Mouse (Mus musculus) intestine, embryonic 15.5 days (tissue): ENCODE results near the gene Abcb10. TPM values are rescaled to one million over a fixed set of nuclear protein-coding genes. Genes with fewer than 3 reads are reported as not detected.

ENCODE experiments used
- ATAC-seq: fragments of 200-750 bp; cut with Nextera tagmentation; 2 replicates; pipeline ENCODE4 v1.8.0; 2017; ENCODE audit warnings: moderate TSS enrichment, moderate library complexity
- H3K27ac ChIP-seq: fragments of 300-500 bp; sonication (generic); 2 replicates; pipeline ENCODE4 v1.5.1; 2015; ENCODE audit warnings: mild to moderate bottlenecking, inconsistent platforms
- H3K27me3 ChIP-seq: fragments of 300-500 bp; sonication (generic); replicated peaks from 2 replicates; pipeline ENCODE4 v1.6.1; 2015; ENCODE audit warnings: inconsistent platforms
- H3K36me3 ChIP-seq: fragments of 300-500 bp; sonication (generic); 2 replicates; pipeline ENCODE4 v1.6.1; 2015; ENCODE audit warnings: inconsistent platforms
- H3K4me1 ChIP-seq: fragments of 300-500 bp; sonication (generic); replicated peaks from 2 replicates; pipeline ENCODE4 v1.6.1; 2015; ENCODE audit warnings: inconsistent platforms
- H3K4me2 ChIP-seq: fragments of 300-500 bp; sonication (generic); replicated peaks from 2 replicates; pipeline ENCODE4 v1.6.1; 2015; ENCODE audit warnings: mild to moderate bottlenecking, inconsistent platforms
- H3K4me3 ChIP-seq: fragments of 300-500 bp; sonication (generic); replicated peaks from 2 replicates; pipeline ENCODE4 v1.5.1; 2015; ENCODE audit warnings: inconsistent platforms
- H3K9ac ChIP-seq: fragments of 300-500 bp; sonication (generic); 2 replicates; pipeline ENCODE4 v1.6.1; 2015; ENCODE audit warnings: inconsistent platforms
- H3K9me3 ChIP-seq: fragments of 300-500 bp; sonication (generic); 2 replicates; pipeline ENCODE4 v1.6.1; 2016; ENCODE audit warnings: inconsistent platforms
- WGBS: fragments of 180-500 bp; shearing (Covaris S2); methylation state at CpG from one replicate; pipeline ENCODE4 v1.1.7; 2015; 5-methylcytosine and 5-hydroxymethylcytosine counted together
- polyA plus RNA-seq: library from polyadenylated mRNA; unstranded; fragments of >200 nt; fragmentation: Nextera tagmentation; extraction: Ambion mirVana; gene quantifications from 2 replicates; pipeline ENCODE4 v1.2.1, GENCODE M21; 2015

The Abcb10 gene
- polyA plus RNA-seq, 1 experiment from 2014 or later: 22.3 TPM

DNA sequence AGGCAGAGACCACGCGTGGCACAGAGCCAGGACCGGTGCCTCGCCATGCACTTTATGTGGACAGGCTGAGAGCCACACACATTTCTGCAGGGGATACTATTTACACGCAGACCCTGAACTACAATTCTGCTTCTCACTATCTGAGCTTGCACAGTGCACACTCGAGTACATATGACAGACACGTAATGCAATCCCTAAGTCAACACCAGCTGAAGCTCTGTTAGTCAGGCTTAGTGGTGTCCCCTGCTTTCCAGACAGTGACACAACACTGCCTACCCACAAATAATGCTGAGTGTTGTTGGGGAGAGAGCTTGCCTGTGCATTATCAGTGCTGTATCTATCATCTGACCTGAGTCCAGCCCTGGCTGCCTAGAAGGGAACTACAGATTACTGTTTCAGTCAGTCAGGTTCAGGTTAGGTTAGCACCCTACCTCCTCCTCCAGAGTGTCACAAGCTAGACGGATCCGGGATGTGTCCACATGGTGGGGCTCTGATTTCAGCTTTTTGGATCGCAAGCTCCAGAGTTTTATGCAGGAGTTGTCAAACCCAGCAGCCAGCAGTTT, 19.7 kb upstream of the Abcb10 start:
- Histone ChIP-seq H3K9ac (no peak overlapping the region), H3K36me3 (peaks cover 34% of the 10 kb centered on the region), H3K9me3 (no peaks in the 10 kb centered on the region), H3K4me3 (no peak overlapping the region), H3K4me2 (no peak overlapping the region), H3K27me3 (no peaks in the 10 kb centered on the region), H3K4me1 (no peaks in the 10 kb centered on the region), H3K27ac (no peak overlapping the region)
- no peak for ATAC-seq
- WGBS: 86% methylated on average over 10 of the region's 10 CpGs

- Histone ChIP-seq H3K9ac (no peak overlapping the region), H3K4me3 (no peak overlapping the region), H3K36me3 (peaks cover 34% of the 10 kb centered on the region), H3K9me3 (no peaks in the 10 kb centered on the region), H3K4me2 (no peak overlapping the region), H3K27ac (no peak overlapping the region), H3K27me3 (no peaks in the 10 kb centered on the region), H3K4me1 (no peaks in the 10 kb centered on the region)
- no peak for ATAC-seq
- WGBS: 79% methylated on average over 2 of the region's 2 CpGs
These were observed 16.6 kb upstream of the Abcb10 start for GRCm38 (mm10) chr8:123999568-123999967.

GRCm38 (mm10) chr8:123993997-123994396, 11.1 kb upstream of the Abcb10 start:
- no peaks in the 10 kb centered on the region for H3K9me3 ChIP-seq
- 67% methylated on average over 3 of the region's 3 CpGs for WGBS
- no peaks in the 10 kb centered on the region for H3K27me3 ChIP-seq
- no peak overlapping the region for H3K4me3 ChIP-seq
- 0 out of 2 replicates have a peak overlapping the region, but pooled peaks have one; percentile 22 for H3K4me2 ChIP-seq
- H3K36me3 ChIP-seq: peaks cover 14% of the 10 kb centered on the region; the same call in 1 of the 2 replicates
- H3K9ac ChIP-seq: no peak overlapping the region
- peak overlapping the region; percentile 71 for H3K27ac ChIP-seq
- ATAC-seq: peak; percentile 91
- H3K4me1 ChIP-seq: peaks cover 3% of the 10 kb centered on the region; the same call in 1 of the 2 replicates

DNA sequence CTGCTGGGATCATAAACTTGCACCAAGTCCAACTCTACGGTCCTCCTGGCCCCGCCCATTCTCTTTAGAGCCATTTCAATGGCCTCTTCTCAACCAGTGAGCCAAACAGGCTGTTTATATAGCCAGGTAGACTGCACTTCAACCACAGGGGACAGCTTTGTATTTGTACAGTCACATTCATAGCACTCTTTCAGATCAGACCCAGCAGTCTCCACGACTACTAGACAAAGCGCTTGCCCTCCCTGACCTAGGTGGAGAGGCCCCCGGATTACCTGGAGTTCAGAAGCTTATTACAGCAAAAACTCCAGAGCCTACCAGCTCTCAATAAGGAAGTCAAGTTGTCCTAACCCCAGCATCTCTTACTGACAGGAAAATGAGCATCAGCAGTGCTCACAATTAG, 10.7 kb upstream of the Abcb10 start:
- ATAC-seq: peak; percentile 59
- H3K4me3 ChIP-seq: no peak overlapping the region
- H3K4me1 ChIP-seq: peaks cover 4% of the 10 kb centered on the region; the same call in 1 of the 2 replicates
- 68% methylated on average over 5 of the region's 5 CpGs for WGBS
- H3K9me3 ChIP-seq: no peaks in the 10 kb centered on the region
- no peak overlapping the region for H3K4me2 ChIP-seq
- H3K27ac ChIP-seq: peak overlapping the region; percentile 71
- H3K27me3 ChIP-seq: no peaks in the 10 kb centered on the region
- H3K36me3 ChIP-seq: peaks cover 14% of the 10 kb centered on the region; the same call in 1 of the 2 replicates
- H3K9ac ChIP-seq: no peak overlapping the region

DNA sequence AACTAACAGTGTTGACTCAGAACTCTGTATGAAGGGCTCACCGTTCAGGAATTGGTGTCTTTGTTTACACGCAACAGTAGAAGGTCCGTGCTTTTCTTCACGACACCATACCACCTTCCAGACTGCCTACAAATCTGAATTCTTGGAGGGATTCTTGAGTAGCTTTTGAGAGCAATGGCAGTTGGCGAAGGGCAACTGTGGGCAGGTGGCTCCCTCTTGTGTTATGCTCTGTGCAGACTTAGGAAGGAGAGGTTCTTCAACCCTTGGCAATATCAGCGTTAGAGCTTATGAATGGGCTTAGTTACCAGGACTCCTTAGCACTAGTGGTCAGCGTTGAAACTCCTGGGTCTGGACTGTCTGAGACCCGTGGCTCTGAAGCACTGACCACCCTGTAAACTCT, 9.7 kb upstream of the Abcb10 start:
- Histone ChIP-seq H3K36me3 (peaks cover 14% of the 10 kb centered on the region; the same call in 1 of the 2 replicates), H3K27ac (no peak overlapping the region), H3K4me1 (peaks cover 4% of the 10 kb centered on the region; the same call in 1 of the 2 replicates), H3K4me3 (no peak overlapping the region), H3K27me3 (no peaks in the 10 kb centered on the region), H3K9me3 (no peaks in the 10 kb centered on the region), H3K9ac (no peak overlapping the region), H3K4me2 (no peak overlapping the region)
- 82% methylated on average over 8 of the region's 8 CpGs for WGBS
- no peak for ATAC-seq

DNA sequence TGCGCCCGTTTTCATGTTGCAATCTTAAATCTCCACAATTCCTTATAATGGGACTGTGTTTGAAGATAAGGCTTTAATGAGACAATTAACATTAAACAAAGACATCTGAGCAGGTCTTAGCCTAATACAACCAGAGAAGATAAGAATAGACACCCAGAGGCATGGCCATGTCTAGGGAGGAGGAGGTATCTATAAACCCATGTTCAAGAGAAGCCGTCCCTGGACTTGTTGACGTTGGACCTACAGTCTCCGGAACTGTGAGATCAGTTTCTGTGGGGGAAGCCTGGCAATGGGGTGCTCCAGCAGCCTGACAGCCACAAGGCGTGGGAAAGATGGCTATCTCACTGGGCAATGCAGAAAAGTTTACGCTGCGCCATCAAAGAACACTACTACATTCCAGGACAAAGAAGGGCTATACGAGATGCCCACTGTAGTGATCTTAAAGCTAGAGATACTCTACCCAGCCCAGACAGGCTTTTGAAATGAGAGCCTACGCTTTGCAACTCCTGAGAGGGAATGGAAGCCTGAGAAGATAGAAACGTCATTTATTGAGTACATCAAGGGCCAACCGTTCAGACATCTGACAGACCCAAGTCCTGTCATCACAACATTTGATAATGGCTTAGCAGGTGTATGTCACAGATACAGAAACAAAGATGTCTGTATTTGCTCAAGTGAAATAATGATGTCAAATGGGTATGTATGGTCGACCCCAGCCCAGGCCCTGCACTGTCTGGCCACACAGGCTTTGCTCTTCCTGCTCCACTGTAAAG, 7.5 kb upstream of the Abcb10 start:
- ATAC-seq: no peak
- WGBS: 70% methylated on average over 13 of the region's 13 CpGs

GRCm38 (mm10) chr8:123989128-123989527, 6.2 kb upstream of the Abcb10 start:
- 49% methylated on average over 7 of the region's 7 CpGs for WGBS
- Histone ChIP-seq H3K4me2 (peak overlapping the region; percentile 24; the same call in 1 of the 2 replicates), H3K27me3 (no peaks in the 10 kb centered on the region), H3K9ac (no peak overlapping the region), H3K9me3 (no peaks in the 10 kb centered on the region), H3K4me3 (no peak overlapping the region), H3K4me1 (peaks cover 4% of the 10 kb centered on the region; the same call in 1 of the 2 replicates), H3K36me3 (0 out of 2 replicates have a peak, but pooled peaks cover under 1% of the 10 kb centered on the region), H3K27ac (peak overlapping the region; percentile 27; the same call in 1 of the 2 replicates)
- ATAC-seq: no peak

More for the DNA sequence above, 7.5 kb upstream of the Abcb10 start:
- no peak overlapping the region for H3K9ac ChIP-seq
- H3K9me3 ChIP-seq: no peaks in the 10 kb centered on the region
- no peak overlapping the region for H3K4me3 ChIP-seq
- no peak overlapping the region for H3K27ac ChIP-seq
- no peaks in the 10 kb centered on the region for H3K27me3 ChIP-seq
- peaks cover 4% of the 10 kb centered on the region; the same call in 1 of the 2 replicates for H3K4me1 ChIP-seq
- 0 out of 2 replicates have a peak, but pooled peaks cover 5% of the 10 kb centered on the region for H3K36me3 ChIP-seq
- H3K4me2 ChIP-seq: no peak overlapping the region

DNA sequence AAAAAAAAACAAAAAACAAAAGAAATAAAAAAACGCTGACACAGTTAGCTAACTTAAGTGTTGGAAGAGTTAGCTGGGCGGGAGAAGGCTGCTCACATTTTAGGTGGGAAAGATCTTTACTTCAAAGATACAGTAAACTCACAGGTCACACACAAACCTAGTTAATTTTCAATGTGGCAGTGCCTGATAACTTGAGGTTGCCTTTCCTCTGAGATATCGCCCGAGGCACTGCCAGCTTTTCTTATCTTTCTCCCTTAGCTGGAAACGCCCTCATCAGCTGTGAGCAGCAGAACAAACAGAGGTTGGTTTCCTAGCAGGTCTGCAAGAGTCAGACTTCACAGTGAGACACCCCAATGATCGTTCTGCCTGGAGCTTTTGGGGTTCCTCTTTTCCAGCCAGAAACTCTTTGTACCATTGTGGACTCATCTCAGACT, 5.7 kb upstream of the Abcb10 start:
- peak; percentile 78 for ATAC-seq
- no peaks in the 10 kb centered on the region for H3K36me3 ChIP-seq
- H3K9me3 ChIP-seq: no peaks in the 10 kb centered on the region
- H3K4me3 ChIP-seq: no peak overlapping the region
- H3K4me1 ChIP-seq: peaks cover 4% of the 10 kb centered on the region; the same call in 1 of the 2 replicates
- H3K27ac ChIP-seq: peak overlapping the region; percentile 27; the same call in 1 of the 2 replicates
- WGBS: 44% methylated on average over 6 of the region's 6 CpGs
- H3K27me3 ChIP-seq: no peaks in the 10 kb centered on the region
- H3K9ac ChIP-seq: no peak overlapping the region
- peak overlapping the region; percentile 24; the same call in 1 of the 2 replicates for H3K4me2 ChIP-seq

DNA sequence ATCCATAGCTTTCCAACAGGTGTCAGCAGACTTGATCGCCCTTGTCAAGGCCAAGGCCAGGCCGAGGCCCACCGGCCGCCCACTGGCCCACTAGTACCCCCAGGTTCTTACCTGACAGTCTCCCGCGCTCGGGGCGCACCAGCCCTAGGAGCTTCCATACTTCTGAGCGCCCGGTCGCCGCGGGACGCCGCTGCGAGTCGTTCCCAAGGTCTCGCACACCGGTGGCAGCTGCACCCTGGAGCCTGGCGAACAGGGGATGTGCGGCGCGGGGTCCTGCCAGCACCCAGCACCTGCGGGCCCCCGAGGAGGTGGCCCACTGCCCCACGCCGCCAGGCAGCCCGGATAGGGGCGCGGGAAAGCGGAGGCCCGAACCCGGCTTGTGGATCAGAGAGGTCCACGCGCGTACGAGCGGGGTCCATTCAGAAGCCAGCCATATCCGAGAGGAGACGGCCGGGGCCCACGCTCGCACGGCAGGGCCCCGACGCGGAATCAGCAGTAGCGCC, 580 bp downstream of the Abcb10 start:
- peaks cover 26% of the 10 kb centered on the region for H3K4me1 ChIP-seq
- ATAC-seq: peak; percentile 42
- H3K9me3 ChIP-seq: no peaks in the 10 kb centered on the region
- H3K4me3 ChIP-seq: peak overlapping the region; percentile 85
- peak overlapping the region; percentile 78 for H3K9ac ChIP-seq
- H3K27ac ChIP-seq: peak overlapping the region; percentile 92
- H3K27me3 ChIP-seq: no peaks in the 10 kb centered on the region
- H3K36me3 ChIP-seq: no peaks in the 10 kb centered on the region
- WGBS: under 1% methylated on average over 48 of the region's 48 CpGs
- peak overlapping the region; percentile 84 for H3K4me2 ChIP-seq

- Histone ChIP-seq H3K36me3 (no peaks in the 10 kb centered on the region), H3K9ac (peak overlapping the region; percentile 29), H3K4me1 (peaks cover 26% of the 10 kb centered on the region), H3K27ac (0 out of 2 replicates have a peak overlapping the region, but pooled peaks have one; percentile 17), H3K27me3 (no peaks in the 10 kb centered on the region), H3K4me3 (peak overlapping the region; percentile 85), H3K9me3 (no peaks in the 10 kb centered on the region), H3K4me2 (peak overlapping the region; percentile 84)
- ATAC-seq: no peak
- 44% methylated on average over 4 of the region's 4 CpGs for WGBS
These were observed 1.2 kb downstream of the Abcb10 start for GRCm38 (mm10) chr8:123981674-123982073.

GRCm38 (mm10) chr8:123980239-123980638, 2.7 kb downstream of the Abcb10 start:
- H3K4me2 ChIP-seq: no peak overlapping the region
- no peak overlapping the region for H3K27ac ChIP-seq
- H3K4me1 ChIP-seq: peaks cover 26% of the 10 kb centered on the region
- peaks cover 2% of the 10 kb centered on the region; the same call in 1 of the 2 replicates for H3K36me3 ChIP-seq
- no peak overlapping the region for H3K4me3 ChIP-seq
- H3K9me3 ChIP-seq: no peaks in the 10 kb centered on the region
- WGBS: 72% methylated on average over 4 of the region's 4 CpGs
- H3K9ac ChIP-seq: no peak overlapping the region
- no peaks in the 10 kb centered on the region for H3K27me3 ChIP-seq
- no peak for ATAC-seq

DNA sequence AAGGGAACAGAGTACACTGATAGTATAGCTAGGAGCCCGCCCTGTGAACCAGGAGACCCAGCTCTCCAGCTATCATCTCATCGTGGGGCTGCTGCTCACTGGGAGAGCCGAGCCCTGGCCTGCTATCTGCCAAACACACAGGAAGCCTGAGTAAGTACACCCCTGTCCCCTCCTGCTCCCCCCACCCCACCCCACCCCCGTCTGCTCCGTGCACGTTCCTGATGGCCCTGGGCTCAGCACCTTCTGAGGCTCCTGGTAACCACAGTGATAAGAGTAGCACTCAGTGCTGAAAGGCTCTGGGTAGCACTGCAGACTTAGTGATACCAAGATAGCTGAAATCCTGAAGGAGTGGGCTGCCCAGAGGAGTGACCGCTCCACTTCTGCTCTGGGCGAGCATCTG, 4.0 kb downstream of the Abcb10 start:
- Histone ChIP-seq H3K36me3 (peaks cover 4% of the 10 kb centered on the region; the same call in 1 of the 2 replicates), H3K4me1 (peaks cover 26% of the 10 kb centered on the region), H3K27ac (peak overlapping the region; percentile 57; the same call in 1 of the 2 replicates), H3K27me3 (no peaks in the 10 kb centered on the region), H3K9me3 (no peaks in the 10 kb centered on the region), H3K4me2 (peak overlapping the region; percentile 42), H3K4me3 (no peak overlapping the region), H3K9ac (no peak overlapping the region)
- ATAC-seq: peak; percentile 15
- WGBS: 50% methylated on average over 8 of the region's 8 CpGs
